Mouse (Mus musculus): ENCODE results near the gene Cnpy3. TPM values are rescaled to one million over a fixed set of nuclear protein-coding genes. Genes with fewer than 3 reads are reported as not detected.
A peak's percentile ranks its signal among the peaks of the same experiment; 100 is the strongest.
"Not testable (repeated sequence)": the region's sequence is repeated elsewhere in the genome, so short reads cannot be mapped to it uniquely, and the experiment has no call there.

The Cnpy3 gene
- total RNA-seq, 1 experiment from 2014 or later: 104 TPM

DNA sequence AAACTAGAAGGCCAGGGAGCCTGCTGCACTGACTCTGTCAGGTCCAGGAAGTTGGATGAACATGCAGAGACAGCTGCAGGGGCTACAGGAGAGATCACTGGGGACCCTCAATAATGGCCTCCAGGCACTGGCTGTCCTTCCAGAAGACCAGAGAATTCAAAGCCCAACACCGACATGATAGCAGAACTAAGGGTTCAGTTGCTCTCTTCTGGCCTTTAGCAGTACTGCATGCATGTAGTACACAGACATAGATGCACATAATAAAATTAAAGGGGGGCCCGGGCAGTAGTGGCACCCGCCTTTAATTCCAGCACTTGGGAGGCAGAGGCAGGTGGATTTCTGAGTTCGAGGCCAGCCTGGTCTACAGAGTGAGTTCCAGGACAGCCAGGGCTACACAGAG, 19.0 kb upstream of the Cnpy3 start:
- no peak for ATAC-seq (ENCODE audit: extremely low read depth, insufficient number of reproducible peaks, low FRiP score, poor library complexity, severe bottlenecking)

GRCm38 (mm10) chr17:46770546-46770945, 18.5 kb upstream of the Cnpy3 start:
- no peak for ATAC-seq (ENCODE audit: extremely low read depth, insufficient number of reproducible peaks, low FRiP score, poor library complexity, severe bottlenecking)

DNA sequence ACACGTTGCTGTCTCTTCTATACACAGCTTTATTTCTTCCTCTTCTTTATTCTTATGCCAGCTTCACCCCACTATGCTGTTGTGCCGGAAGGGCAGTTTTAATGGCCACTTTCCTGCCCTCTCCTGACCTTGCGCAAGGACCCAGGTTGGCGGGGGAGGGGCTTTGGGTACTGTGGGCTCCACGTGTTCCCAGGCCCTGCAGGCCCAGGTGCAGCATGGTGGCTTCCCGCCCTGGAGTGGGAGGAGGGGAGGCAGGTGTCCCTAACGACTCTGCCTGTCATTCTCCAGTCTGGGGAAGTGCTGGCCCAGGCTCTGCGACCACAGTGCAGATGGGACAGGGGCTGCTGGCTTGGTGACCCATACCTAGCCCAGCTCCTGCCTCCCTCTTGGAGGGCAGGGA, 15.9 kb upstream of the Cnpy3 start:
- no peak for ATAC-seq (ENCODE audit: extremely low read depth, insufficient number of reproducible peaks, low FRiP score, poor library complexity, severe bottlenecking)

DNA sequence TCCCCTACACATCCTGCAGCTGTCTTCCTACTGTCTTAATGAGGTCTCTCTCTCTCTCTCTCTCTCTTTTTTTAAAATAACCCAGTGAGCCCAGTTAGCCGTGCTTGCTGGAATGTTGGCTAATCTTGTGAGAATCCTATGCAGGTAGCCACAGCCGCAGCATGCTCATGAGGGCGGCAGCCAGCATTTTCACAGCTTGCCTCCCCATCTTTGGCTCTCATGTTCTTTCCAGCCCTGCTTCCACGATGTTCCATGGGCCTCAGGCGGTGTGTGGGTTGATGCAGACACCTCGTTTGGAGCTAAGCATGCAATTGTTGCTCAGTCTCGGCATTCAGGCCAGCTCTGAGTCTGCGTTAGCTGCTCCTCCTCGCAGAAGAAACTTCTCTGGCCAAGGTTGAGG, 12.9 kb upstream of the Cnpy3 start:
- ATAC-seq (ENCODE audit: extremely low read depth, insufficient number of reproducible peaks, low FRiP score, poor library complexity, severe bottlenecking): not testable (repeated sequence)

DNA sequence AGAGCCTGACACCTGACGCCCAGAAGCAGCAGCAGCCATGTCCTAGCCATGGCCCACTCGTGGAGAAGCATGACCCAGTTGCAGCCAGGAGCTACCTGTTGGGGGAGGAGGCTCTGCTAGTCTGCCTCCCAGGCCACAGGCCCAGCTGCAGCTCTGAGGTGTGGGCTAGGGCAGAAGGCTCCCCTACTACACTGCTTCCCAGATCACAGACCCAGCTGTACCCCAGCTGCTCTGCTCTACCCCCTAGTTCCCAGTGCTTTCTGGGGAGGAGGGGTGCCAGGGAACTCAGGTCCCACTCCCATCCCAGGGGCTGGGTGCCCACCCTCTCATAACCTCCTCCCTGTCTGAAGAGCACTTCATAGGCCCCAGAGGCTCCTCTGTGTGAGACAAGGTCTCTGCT, 11.5 kb upstream of the Cnpy3 start, which contains the start of gene Ptcra:
Gene Ptcra (minus strand): TSS at position 169 of the 400 bp plus-strand sequence.
- ATAC-seq (ENCODE audit: extremely low read depth, insufficient number of reproducible peaks, low FRiP score, poor library complexity, severe bottlenecking): no peak

DNA sequence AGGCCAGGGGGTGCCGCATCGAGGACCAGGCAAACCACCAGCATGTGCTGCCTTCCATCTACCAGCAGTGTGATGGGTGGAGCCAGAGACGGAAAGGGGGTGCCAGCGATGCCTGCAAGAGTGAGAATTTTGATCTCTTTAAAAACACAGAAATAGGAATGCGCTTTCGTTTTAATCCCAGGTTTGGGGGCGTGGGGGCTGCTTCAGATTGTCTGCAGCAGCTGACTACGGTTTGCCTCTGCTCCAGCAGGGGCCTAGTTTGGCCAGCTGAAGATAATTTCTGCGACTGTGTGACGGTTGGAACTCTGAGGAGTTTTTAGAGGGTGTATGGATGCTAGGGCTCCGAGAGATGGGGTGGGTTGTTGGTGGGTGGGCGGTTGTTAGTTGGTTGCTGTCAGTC, 6.7 kb upstream of the Cnpy3 start:
- ATAC-seq (ENCODE audit: extremely low read depth, insufficient number of reproducible peaks, low FRiP score, poor library complexity, severe bottlenecking): no peak

GRCm38 (mm10) chr17:46751056-46751793, 789 bp downstream of the Cnpy3 start:
- peak; percentile 79 for ATAC-seq (ENCODE audit: extremely low read depth, insufficient number of reproducible peaks, low FRiP score, poor library complexity, severe bottlenecking)

DNA sequence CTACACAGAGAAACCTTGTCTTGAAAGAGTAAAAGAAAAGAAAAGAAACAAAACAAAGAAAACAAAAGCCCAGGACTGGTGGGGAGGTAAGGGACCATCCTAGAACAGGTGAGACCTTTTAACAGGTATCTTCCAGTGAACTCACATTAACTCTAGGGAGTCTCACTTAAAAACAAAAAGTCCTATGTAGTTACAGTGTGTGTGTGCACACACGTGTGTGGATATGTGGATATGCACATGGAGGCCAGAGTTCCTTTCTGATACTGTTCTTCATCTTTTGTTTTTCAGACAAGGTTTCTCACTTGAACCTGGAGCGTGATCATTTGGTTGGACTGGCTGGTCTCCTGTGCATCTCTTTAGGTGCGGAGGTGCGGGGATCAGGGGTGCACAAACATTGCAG, 1.4 kb downstream of the Cnpy3 start:
- no peak for ATAC-seq (ENCODE audit: extremely low read depth, insufficient number of reproducible peaks, low FRiP score, poor library complexity, severe bottlenecking)

- no peak for ATAC-seq (ENCODE audit: extremely low read depth, insufficient number of reproducible peaks, low FRiP score, poor library complexity, severe bottlenecking)
Measured at GRCm38 (mm10) chr17:46749282-46749681, 2.7 kb downstream of the Cnpy3 start.

DNA sequence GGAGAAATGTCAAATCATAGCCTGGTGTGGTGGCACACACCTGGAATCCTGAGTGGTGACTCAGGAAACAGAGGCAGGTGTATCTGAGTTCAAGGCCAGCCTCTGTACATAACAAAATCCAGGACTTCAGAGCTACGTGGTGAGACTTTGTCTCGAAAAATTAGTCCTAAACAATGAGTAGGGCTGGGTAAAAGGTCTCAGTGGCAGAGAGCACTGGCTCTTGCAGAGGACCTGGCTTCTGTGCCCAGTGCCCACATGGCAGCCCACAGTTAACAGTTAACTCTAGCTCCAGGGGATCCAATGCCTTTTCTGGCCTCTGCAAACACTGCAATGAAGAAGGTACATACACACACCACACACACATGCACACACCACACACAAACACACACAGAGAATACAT, 4.2 kb downstream of the Cnpy3 start:
- ATAC-seq (ENCODE audit: extremely low read depth, insufficient number of reproducible peaks, low FRiP score, poor library complexity, severe bottlenecking): no peak

- no peak for ATAC-seq (ENCODE audit: extremely low read depth, insufficient number of reproducible peaks, low FRiP score, poor library complexity, severe bottlenecking)
Measured at GRCm38 (mm10) chr17:46747234-46747633, 4.8 kb downstream of the Cnpy3 start.

- no peak for ATAC-seq (ENCODE audit: extremely low read depth, insufficient number of reproducible peaks, low FRiP score, poor library complexity, severe bottlenecking)
Measured at GRCm38 (mm10) chr17:46745506-46745905, 6.5 kb downstream of the Cnpy3 start.

GRCm38 (mm10) chr17:46742986-46743385, 9.0 kb downstream of the Cnpy3 start:
- no peak for ATAC-seq (ENCODE audit: extremely low read depth, insufficient number of reproducible peaks, low FRiP score, poor library complexity, severe bottlenecking)

DNA sequence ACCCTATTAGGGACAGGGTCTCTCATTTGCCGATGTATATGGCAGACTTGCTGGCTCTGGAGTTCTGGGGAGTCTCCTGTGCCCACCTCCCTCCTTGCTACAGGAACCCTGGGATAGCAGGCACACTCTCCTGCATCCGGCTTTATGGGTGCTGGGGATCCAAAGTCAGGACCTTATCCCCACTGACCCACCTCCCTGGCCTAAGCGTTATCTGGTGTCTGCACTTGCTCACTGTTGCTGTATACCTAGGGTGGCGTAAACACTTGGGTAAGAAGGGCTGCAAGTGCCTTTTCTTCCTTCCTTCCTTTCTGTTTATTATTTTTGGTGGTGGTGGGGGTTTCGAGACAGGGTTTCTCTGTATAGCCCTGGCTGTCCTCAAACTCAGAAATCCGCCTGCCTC, 10.7 kb downstream of the Cnpy3 start:
- no peak for ATAC-seq (ENCODE audit: extremely low read depth, insufficient number of reproducible peaks, low FRiP score, poor library complexity, severe bottlenecking)

DNA sequence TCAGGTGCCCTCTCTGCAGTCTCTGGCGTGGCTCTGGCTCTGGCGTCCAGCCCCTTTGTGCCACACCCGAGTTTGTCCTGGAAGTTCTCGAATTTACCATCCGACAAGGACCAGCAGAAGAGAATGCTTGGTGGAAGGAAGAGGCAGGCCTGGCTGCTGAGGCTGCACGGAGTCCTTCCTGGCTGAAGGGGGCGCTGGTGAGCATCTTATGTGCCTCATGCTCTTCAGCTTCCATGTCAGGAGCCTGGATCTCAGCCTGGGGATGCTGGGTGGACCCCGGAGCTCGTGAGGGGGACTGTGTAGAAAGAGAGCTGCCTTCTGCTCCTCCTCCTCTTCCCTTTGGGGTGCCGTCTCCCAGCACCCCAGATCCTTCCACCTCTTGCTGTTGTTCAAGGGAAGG, 15.9 kb downstream of the Cnpy3 start:
- peak; percentile 61; the same call in 1 of the 2 replicates for ATAC-seq (ENCODE audit: extremely low read depth, insufficient number of reproducible peaks, low FRiP score, poor library complexity, severe bottlenecking)

GRCm38 (mm10) chr17:46735287-46735686, 16.7 kb downstream of the Cnpy3 start:
- no peak for ATAC-seq (ENCODE audit: extremely low read depth, insufficient number of reproducible peaks, low FRiP score, poor library complexity, severe bottlenecking)

DNA sequence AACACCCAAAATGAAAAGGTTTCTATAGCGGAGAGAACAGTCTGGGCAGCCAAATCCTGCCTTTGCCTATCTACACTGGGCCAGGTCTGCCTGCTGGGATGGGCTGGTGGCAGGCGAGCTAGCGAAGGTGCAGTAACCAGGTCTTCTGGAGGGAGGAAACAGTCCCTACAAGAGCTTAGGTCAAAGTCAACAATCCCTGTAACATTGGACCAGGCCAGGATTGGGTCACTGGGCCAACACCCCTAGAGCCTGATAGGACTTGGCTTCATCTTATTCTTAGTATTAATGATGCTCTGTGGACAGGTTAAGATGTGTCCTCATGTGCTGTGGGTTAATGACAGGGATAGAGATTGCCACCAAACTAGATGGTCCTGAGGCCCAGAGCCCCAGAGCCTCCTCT, 18.0 kb downstream of the Cnpy3 start:
- ATAC-seq (ENCODE audit: extremely low read depth, insufficient number of reproducible peaks, low FRiP score, poor library complexity, severe bottlenecking): no peak

- no peak for ATAC-seq (ENCODE audit: extremely low read depth, insufficient number of reproducible peaks, low FRiP score, poor library complexity, severe bottlenecking)
Measured at GRCm38 (mm10) chr17:46728904-46729318, 23.1 kb downstream of the Cnpy3 start, which contains the start of gene Gnmt. Gene Gnmt (minus strand): TSS chr17:46729168.

DNA sequence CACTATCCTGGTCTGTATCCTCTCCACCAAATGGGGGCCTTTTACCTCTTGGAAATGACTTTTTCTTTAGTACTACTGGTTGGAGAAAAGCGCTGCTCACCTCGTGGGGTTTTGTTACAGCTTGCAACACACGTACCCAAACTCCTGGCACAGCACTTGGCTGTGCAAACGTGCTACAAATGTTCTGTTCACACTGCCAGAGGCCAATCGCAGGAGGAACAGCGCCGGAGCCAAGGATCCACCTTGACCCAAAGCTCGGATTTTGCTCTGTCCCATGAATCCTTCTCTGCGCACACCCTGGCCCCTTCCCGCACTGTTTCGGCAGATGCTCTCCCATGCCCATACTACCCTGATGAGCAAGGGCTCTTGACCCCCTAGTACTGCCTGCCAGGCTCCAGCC, 23.5 kb downstream of the Cnpy3 start:
- ATAC-seq (ENCODE audit: extremely low read depth, insufficient number of reproducible peaks, low FRiP score, poor library complexity, severe bottlenecking): no peak

GRCm38 (mm10) chr17:46728021-46728420, 24.0 kb downstream of the Cnpy3 start:
- ATAC-seq (ENCODE audit: extremely low read depth, insufficient number of reproducible peaks, low FRiP score, poor library complexity, severe bottlenecking): no peak

DNA sequence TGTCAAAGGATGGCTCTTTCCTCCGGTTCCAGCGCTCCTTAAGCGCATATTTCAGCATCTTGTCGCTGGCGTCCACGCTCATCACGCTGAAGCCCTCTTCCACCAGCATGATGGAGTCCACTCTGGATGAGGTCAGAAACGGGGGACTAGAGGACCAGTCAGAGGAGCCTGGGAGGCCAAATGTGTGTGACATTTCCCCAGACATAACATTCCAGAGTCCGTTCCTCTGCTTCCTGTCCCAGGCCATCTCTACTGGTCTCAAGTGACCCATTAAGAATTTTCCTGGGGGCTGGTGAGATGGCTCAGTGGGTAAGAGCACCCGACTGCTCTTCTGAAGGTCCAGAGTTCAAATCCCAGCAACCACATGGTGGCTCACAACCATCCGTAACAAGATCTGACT, 24.7 kb downstream of the Cnpy3 start:
- ATAC-seq (ENCODE audit: extremely low read depth, insufficient number of reproducible peaks, low FRiP score, poor library complexity, severe bottlenecking): no peak

All from neutrophil, adult 5-6 weeks (primary cell).